Mouse (Mus musculus) neutrophil, adult 83 days (primary cell): ENCODE data around the gene Arrdc4. TPM values are rescaled to one million over a fixed set of nuclear protein-coding genes. Genes with fewer than 3 reads are reported as not detected.

ENCODE experiments used
- total RNA-seq, 2 experiments: library from RNA; stranded (reverse); gene quantifications; one replicate each; pipeline ENCODE4 v1.2.4; 2023

Gene Arrdc4
- total RNA-seq = 10 to 100 TPM; 15.5 to 19.9 TPM

DNA sequence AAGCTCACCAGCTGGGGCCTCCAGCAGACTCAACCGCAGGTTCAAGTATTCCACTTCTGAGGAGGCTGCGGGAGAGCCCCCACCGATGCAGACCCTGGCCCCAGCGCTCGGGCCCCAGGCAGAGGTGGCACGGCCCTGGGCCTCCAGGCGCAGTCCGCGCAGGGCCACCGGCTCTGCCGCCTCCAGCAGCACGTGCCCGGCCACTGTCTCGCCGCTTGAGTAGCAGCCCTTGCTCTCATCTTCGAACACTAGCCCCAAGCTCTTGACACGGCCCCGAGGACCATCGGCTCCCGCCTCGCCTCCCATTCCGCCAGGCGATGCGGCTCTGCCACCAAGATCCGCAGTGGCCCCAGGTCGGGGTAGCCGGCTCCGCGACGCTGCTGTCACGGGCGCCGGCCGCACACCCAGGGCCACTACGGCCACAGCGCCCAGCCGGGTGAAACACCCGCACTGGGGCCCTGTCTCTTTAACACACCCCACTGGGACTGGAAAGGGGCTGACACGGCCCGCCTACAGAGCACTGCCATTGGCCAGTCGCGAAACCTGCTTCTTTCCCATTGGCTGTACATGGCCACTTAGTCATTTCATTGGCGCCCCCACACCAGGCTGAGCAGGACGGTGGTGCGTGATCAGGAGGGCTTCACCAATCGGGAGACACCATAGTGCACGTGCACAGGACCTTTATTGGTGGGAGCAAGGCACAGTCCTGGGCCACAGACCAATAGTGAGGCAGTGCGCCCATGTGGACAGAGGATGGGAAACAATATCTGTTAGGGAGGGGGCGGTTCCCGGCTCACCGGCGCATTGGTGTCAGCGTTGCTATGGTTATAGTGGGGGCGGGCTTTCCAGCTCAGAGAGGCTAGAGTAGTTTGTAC lies at the start of gene Arrdc4:
Arrdc4 (minus strand) TSS at position 481 of the 875 bp plus-strand sequence.

